Mouse (Mus musculus): Measurements from ENCODE around the gene Tmem220. TPM values are rescaled to one million over a fixed set of nuclear protein-coding genes. Genes with fewer than 3 reads are reported as not detected.

Gene Tmem220
- polyA plus RNA-seq, 1 experiment from 2014 or later: 1.4 TPM

DNA sequence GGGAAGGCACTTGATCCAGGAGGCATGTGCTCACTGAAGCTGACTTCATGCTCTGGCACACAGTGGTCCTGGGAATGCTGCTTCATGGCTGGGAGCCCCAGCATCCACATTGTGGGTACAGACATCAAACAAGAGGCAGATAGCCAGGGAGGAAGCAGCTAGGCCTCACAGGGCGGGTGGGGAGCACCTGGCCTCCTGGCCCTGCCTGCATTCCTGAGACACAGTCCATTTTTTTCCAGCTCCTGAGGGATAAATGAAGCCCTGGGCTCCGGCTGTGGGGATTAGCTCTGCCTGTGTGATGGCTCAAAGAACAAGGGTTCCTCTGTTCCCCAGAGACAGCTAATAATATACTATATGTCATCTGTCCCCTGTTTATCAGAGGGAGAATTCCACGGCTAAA lies 50.1 kb downstream of the Tmem220 start:
- Histone ChIP-seq H3K36me3 (no peaks in the 10 kb centered on the region), H3K4me1 (no peaks in the 10 kb centered on the region), H3K4me2 (no peak overlapping the region), H3K4me3 (no peak overlapping the region), H3K27me3 (no peaks in the 10 kb centered on the region), H3K27ac (no peak overlapping the region), H3K9me3 (no peaks in the 10 kb centered on the region), H3K9ac (no peak overlapping the region)
- no peak for ATAC-seq (ENCODE audit: insufficient number of reproducible peaks, insufficient read depth, low FRiP score, low TSS enrichment, low read depth)
- WGBS: 20% methylated on average over 3 of the region's 3 CpGs

GRCm38 (mm10) chr11:67076781-67077180 lies 51.8 kb downstream of the Tmem220 start:
- no peak overlapping the region for H3K9ac ChIP-seq
- no peaks in the 10 kb centered on the region for H3K27me3 ChIP-seq
- H3K4me2 ChIP-seq: no peak overlapping the region
- no peaks in the 10 kb centered on the region for H3K4me1 ChIP-seq
- 87% methylated on average over 5 of the region's 5 CpGs for WGBS
- no peak overlapping the region for H3K27ac ChIP-seq
- no peak for ATAC-seq (ENCODE audit: insufficient number of reproducible peaks, insufficient read depth, low FRiP score, low TSS enrichment, low read depth)
- H3K36me3 ChIP-seq: no peaks in the 10 kb centered on the region
- H3K9me3 ChIP-seq: no peaks in the 10 kb centered on the region
- H3K4me3 ChIP-seq: no peak overlapping the region

DNA sequence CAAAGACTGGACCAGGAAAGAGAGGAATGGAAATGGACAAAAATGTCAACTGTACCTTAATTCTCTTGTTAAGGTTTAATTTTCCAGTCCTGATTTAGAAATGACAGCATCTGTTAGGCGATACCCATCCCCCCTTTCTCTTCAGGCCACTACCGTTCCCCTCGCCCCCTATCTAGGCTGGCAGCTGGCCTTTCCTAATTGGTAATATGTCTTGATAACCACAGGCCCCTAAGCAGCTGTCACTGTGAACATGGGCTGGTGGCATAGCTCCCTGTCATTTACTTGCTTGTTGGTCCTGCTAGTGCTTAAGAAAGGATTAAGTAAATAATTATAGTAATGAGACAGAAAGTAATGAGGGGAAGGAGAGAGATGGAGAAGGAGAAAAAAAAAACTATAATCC lies 52.5 kb downstream of the Tmem220 start:
- no peak for ATAC-seq (ENCODE audit: insufficient number of reproducible peaks, insufficient read depth, low FRiP score, low TSS enrichment, low read depth)
- H3K27me3 ChIP-seq: 0 out of 2 replicates have a peak, but pooled peaks cover 4% of the 10 kb centered on the region
- H3K4me2 ChIP-seq: no peak overlapping the region
- no peak overlapping the region for H3K27ac ChIP-seq
- 66% methylated on average over 3 of the region's 3 CpGs for WGBS
- H3K9ac ChIP-seq: no peak overlapping the region
- H3K4me1 ChIP-seq: no peaks in the 10 kb centered on the region
- no peak overlapping the region for H3K4me3 ChIP-seq
- H3K9me3 ChIP-seq: no peaks in the 10 kb centered on the region
- no peaks in the 10 kb centered on the region for H3K36me3 ChIP-seq

DNA sequence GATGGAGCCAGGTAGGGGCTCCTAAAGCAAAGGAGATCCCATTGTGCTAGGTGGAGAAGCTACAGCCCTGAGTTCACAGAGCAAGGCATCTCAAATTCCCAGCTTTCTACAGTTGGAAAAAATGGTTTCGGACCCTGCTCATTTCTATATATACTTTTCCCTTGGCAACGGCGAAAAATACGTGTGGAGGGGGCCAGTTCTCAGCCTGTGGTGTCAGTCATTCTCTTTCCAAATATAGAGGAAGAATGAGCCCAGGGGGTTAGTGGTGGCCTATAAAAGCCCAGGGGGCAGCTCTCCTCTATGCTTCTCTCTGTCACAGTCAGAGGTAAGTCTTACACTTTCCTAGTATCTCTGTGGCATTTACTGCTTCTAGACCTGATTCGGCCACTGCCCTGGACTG lies 53.0 kb downstream of the Tmem220 start, which contains the start of gene Myh3:
Myh3 (plus strand) TSS at position 301 of the 400 bp plus-strand sequence.
- WGBS: 81% methylated on average over 5 of the region's 5 CpGs
- Histone ChIP-seq H3K4me2 (no peak within 1 kb of the TSS), H3K27ac (no peak within 1 kb of the TSS), H3K9ac (no peak within 1 kb of the TSS), H3K9me3 (no peaks in the 10 kb centered on the region), H3K36me3 (no peaks in the 10 kb centered on the region), H3K27me3 (peaks cover 7% of the 10 kb centered on the region; the same call in 1 of the 2 replicates), H3K4me3 (no peak within 1 kb of the TSS), H3K4me1 (no peaks in the 10 kb centered on the region)
- no peak for ATAC-seq (ENCODE audit: insufficient number of reproducible peaks, insufficient read depth, low FRiP score, low TSS enrichment, low read depth)

- Histone ChIP-seq H3K9me3 (no peaks in the 10 kb centered on the region), H3K4me3 (no peak overlapping the region), H3K9ac (no peak overlapping the region), H3K4me2 (no peak overlapping the region), H3K36me3 (no peaks in the 10 kb centered on the region), H3K27me3 (peaks cover 15% of the 10 kb centered on the region), H3K4me1 (no peaks in the 10 kb centered on the region), H3K27ac (no peak overlapping the region)
- no peak for ATAC-seq (ENCODE audit: insufficient number of reproducible peaks, insufficient read depth, low FRiP score, low TSS enrichment, low read depth)
- 88% methylated on average over 6 of the region's 6 CpGs for WGBS
These were observed 53.9 kb downstream of the Tmem220 start for GRCm38 (mm10) chr11:67078888-67079287.

DNA sequence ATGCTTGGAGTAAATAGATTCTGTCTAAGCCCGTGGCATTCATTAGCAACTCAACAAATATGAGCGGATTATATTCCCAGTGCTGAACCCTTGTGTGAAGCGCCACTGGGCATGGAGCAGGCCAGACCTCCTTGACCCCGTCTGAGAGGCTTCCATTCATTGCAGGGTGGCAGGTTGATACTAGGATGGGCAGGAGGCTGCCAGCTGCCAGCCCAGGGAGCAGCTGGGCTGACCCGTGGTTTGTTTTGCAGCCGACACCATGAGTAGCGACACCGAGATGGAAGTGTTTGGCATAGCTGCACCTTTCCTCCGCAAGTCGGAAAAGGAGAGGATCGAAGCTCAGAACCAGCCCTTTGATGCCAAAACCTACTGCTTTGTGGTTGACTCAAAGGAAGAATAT lies 54.8 kb downstream of the Tmem220 start:
- no peaks in the 10 kb centered on the region for H3K4me1 ChIP-seq
- ATAC-seq (ENCODE audit: insufficient number of reproducible peaks, insufficient read depth, low FRiP score, low TSS enrichment, low read depth): no peak
- 74% methylated on average over 11 of the region's 11 CpGs for WGBS
- H3K9ac ChIP-seq: no peak overlapping the region
- no peaks in the 10 kb centered on the region for H3K9me3 ChIP-seq
- H3K27me3 ChIP-seq: peaks cover 23% of the 10 kb centered on the region
- H3K4me2 ChIP-seq: no peak overlapping the region
- H3K36me3 ChIP-seq: no peaks in the 10 kb centered on the region
- H3K27ac ChIP-seq: no peak overlapping the region
- no peak overlapping the region for H3K4me3 ChIP-seq

DNA sequence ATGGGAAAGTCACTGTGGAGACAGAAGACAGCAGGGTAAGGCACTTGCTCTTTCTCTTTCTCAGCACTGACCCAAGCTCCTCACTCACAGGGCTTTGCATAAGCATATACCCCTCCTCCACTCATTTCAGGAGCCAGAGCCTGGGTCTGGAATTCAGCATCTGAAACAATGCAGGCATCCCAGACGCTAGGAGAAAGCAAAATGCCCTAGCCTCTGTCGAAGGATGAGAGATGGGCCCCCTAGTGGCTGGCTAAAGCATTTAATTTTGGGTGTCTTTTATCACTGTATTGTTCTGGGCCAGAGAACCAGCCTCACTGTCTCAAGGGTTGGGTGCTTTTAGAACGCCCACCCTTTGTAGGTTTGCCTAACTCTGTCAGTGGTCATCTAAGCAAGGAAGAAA lies 55.2 kb downstream of the Tmem220 start:
- Histone ChIP-seq H3K9me3 (no peaks in the 10 kb centered on the region), H3K4me2 (no peak overlapping the region), H3K27me3 (peaks cover 28% of the 10 kb centered on the region), H3K4me3 (no peak overlapping the region), H3K36me3 (no peaks in the 10 kb centered on the region), H3K27ac (no peak overlapping the region), H3K4me1 (no peaks in the 10 kb centered on the region), H3K9ac (no peak overlapping the region)
- 3% methylated on average over 3 of the region's 3 CpGs for WGBS
- no peak for ATAC-seq (ENCODE audit: insufficient number of reproducible peaks, insufficient read depth, low FRiP score, low TSS enrichment, low read depth)

- Histone ChIP-seq H3K9me3 (no peaks in the 10 kb centered on the region), H3K27ac (no peak overlapping the region), H3K36me3 (no peaks in the 10 kb centered on the region), H3K4me1 (peaks cover under 1% of the 10 kb centered on the region; the same call in 1 of the 2 replicates), H3K4me3 (no peak overlapping the region), H3K4me2 (no peak overlapping the region), H3K27me3 (peaks cover 29% of the 10 kb centered on the region), H3K9ac (no peak overlapping the region)
- 5% methylated on average over 11 of the region's 11 CpGs for WGBS
- no peak for ATAC-seq (ENCODE audit: insufficient number of reproducible peaks, insufficient read depth, low FRiP score, low TSS enrichment, low read depth)
These were observed 56.2 kb downstream of the Tmem220 start for GRCm38 (mm10) chr11:67081125-67081649.

DNA sequence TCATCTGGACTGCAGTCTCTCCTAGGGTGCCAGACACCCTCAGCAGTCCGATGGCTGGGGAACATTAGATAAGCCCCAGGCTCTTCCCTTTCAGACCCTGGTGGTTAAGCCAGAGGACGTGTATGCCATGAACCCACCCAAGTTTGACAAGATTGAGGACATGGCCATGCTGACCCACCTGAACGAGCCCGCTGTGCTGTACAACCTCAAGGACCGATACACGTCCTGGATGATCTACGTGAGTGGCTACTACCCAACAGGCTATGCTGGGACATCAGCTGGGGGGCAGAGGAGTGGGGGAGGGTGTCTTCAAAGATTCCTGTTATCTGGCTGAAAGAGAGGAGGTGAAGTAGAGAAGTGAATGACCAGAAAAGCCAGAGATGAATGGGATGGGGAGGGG lies 57.2 kb downstream of the Tmem220 start:
- Histone ChIP-seq H3K27ac (no peak overlapping the region), H3K9ac (no peak overlapping the region), H3K4me3 (no peak overlapping the region), H3K36me3 (no peaks in the 10 kb centered on the region), H3K4me2 (no peak overlapping the region), H3K27me3 (peaks cover 32% of the 10 kb centered on the region), H3K9me3 (no peaks in the 10 kb centered on the region), H3K4me1 (peaks cover 5% of the 10 kb centered on the region; the same call in 1 of the 2 replicates)
- WGBS: 93% methylated on average over 7 of the region's 7 CpGs
- no peak for ATAC-seq (ENCODE audit: insufficient number of reproducible peaks, insufficient read depth, low FRiP score, low TSS enrichment, low read depth)

DNA sequence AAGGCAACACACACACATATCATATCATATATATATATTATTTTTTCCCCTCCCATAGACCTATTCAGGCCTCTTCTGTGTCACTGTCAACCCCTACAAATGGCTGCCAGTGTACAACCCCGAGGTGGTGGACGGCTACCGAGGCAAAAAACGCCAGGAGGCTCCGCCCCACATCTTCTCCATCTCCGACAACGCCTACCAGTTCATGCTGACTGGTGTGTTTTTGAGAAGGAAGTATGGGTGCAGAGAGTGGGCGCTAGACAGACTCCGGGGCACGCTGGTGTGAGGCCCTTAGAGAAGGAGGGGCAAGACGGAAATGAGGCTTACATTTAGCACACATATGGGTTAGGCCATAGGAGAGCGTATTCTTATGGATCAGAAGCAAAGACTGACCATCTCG lies 57.8 kb downstream of the Tmem220 start:
- Histone ChIP-seq H3K27me3 (peaks cover 32% of the 10 kb centered on the region), H3K27ac (no peak overlapping the region), H3K9ac (no peak overlapping the region), H3K4me3 (no peak overlapping the region), H3K36me3 (no peaks in the 10 kb centered on the region), H3K9me3 (no peaks in the 10 kb centered on the region), H3K4me1 (peaks cover 5% of the 10 kb centered on the region; the same call in 1 of the 2 replicates), H3K4me2 (no peak overlapping the region)
- 84% methylated on average over 13 of the region's 13 CpGs for WGBS
- no peak for ATAC-seq (ENCODE audit: insufficient number of reproducible peaks, insufficient read depth, low FRiP score, low TSS enrichment, low read depth)

DNA sequence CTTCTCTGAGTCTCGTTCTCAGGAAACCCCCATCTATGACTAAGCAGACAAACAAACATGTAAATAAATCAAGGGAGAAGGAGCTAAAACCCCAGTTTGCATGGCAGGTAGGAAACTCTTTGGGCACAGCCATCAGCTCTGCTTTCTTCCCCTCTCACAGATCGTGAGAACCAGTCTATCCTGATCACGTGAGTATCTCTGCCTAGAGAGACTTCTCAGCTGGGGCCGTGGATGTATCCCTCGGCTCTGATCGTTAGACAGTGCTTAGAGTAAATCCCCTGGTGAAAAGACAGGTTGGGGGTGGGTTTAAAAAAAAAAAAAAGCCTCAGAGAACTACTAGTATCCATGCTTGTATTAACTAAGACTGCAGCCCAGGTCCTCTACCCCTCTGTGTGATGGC lies 58.3 kb downstream of the Tmem220 start:
- H3K9me3 ChIP-seq: no peaks in the 10 kb centered on the region
- H3K4me1 ChIP-seq: peaks cover 5% of the 10 kb centered on the region; the same call in 1 of the 2 replicates
- no peak for ATAC-seq (ENCODE audit: insufficient number of reproducible peaks, insufficient read depth, low FRiP score, low TSS enrichment, low read depth)
- no peak overlapping the region for H3K9ac ChIP-seq
- no peak overlapping the region for H3K4me2 ChIP-seq
- no peaks in the 10 kb centered on the region for H3K36me3 ChIP-seq
- 67% methylated on average over 6 of the region's 6 CpGs for WGBS
- peaks cover 32% of the 10 kb centered on the region for H3K27me3 ChIP-seq
- no peak overlapping the region for H3K27ac ChIP-seq
- H3K4me3 ChIP-seq: no peak overlapping the region

- H3K4me3 ChIP-seq: no peak overlapping the region
- no peak overlapping the region for H3K4me2 ChIP-seq
- no peak overlapping the region for H3K27ac ChIP-seq
- ATAC-seq (ENCODE audit: insufficient number of reproducible peaks, insufficient read depth, low FRiP score, low TSS enrichment, low read depth): no peak
- no peaks in the 10 kb centered on the region for H3K36me3 ChIP-seq
- 41% methylated on average over 32 of the region's 32 CpGs for WGBS
- H3K4me1 ChIP-seq: peaks cover 5% of the 10 kb centered on the region; the same call in 1 of the 2 replicates
- H3K9ac ChIP-seq: no peak overlapping the region
- H3K27me3 ChIP-seq: peaks cover 35% of the 10 kb centered on the region
- no peaks in the 10 kb centered on the region for H3K9me3 ChIP-seq
These were observed 58.9 kb downstream of the Tmem220 start for GRCm38 (mm10) chr11:67083712-67084340.

Data from embryonic facial prominence, embryonic 13.5 days (tissue).